Mouse (Mus musculus) frontal cortex, postnatal 25 days (tissue): Measurements from ENCODE around the gene Med27.

ENCODE experiments used
- DNase-seq, 2 experiments: peaks; one replicate each; pipeline ENCODE4 v3.0.0; 2022; ENCODE audit warnings: low spot score in 2 of 2

The Med27 gene

DNA sequence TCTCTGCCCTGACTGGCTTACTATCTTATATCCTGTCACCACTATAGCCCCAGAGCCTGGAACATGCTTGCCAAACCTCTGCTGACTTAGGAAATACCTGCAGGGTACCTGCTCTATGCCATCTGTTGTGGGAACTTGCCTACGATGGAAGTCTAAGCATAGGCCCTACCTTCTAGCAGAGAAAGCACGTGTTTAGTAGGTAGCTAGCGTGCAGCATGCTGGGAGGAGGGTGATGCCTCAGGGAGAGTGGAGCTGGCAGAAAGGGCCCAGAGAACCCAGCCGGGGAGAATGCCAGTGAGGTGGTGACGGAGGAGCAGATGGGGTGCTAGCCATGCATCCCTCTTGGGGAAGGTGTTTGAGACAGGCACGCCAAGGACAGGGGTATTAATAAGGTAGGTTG is 89.8 kb downstream of the Med27 start:
- DNase-seq: no peak

DNA sequence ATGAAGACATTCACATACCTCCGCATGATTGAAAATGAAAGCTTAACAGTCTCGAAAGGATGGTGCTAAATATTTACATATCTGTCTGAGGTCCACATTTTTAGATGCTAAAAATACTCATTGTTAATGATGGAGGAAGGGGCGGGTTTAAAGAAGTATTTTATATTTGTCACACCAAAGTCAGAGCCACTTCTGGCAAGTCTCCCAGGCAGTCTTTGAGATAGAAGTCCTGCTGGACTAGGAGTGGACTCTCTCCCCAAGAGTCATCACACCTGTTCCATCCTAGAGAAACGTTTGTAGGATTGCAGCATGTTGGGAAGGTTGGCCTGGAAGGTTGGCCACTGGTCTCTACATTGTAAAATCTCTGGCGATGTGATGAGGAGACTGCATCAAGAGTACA is 90.5 kb downstream of the Med27 start:
- no peak for DNase-seq

DNA sequence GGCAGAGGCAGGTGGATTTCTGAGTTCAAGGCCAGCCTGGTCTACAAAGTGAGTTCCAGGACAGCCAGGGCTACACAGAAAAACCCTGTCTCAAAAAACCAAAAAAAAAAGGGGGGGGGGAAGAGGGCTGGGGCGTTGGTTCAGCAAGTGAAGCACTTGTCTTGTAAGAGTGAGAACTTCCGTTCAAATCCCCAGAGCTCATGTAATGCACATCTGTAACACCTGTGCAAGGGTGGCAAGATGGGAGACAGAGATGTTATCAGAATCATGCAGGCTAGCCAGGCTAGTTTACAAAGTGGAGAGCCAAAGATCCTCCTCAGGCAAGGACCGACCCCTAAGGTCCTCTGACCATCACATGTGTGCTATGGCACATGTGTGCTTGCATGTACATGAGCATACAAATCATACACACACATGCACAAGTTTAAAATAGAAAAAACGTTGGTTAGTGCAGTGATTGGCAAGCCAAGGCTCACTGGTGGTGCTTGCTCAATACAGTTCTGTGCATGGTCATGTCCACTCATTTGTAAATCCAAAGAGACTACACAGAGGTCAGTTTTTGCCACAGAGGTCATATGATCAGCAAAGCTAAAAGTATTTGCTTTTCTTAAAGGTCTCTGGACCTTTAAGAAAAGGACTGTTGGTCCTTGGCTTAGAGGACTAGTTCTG is 91.4 kb downstream of the Med27 start:
- no peak for DNase-seq

DNA sequence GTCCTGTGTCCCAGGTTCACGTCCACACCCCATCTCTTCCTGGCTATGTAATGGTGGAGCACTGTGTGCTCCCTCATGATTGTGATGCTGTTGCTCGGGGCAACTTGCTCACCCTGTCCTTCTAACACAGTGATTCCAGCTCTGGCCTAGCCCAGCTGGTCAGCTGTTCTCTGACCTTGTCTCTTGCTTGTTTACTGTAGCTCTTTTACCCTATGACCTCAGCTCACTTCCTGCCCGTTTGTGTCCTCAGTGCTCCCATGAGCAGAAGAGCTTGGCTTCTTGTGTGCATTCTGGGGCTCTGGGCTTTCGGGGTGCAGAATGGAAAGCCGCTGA is 91.9 kb downstream of the Med27 start:
- no peak for DNase-seq

DNA sequence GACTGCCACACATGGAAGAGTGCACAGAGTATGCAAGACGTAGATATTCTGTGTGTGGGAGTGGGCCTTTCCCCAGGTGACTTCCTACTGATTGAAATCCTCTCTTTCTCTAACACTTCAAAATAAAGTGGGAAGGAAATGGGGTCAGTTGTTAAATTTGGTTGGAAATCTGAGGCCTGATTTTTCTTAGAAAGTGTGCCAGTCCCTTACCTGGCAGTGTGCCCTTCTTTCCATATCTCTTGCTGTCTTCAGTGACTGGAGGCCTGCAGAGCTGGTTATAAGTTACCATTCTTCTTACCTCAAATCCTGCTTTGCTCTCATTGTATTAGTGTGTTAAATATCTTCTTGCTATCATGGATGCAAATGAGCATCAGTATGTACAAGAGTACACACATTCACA is 92.4 kb downstream of the Med27 start:
- DNase-seq: no peak

DNA sequence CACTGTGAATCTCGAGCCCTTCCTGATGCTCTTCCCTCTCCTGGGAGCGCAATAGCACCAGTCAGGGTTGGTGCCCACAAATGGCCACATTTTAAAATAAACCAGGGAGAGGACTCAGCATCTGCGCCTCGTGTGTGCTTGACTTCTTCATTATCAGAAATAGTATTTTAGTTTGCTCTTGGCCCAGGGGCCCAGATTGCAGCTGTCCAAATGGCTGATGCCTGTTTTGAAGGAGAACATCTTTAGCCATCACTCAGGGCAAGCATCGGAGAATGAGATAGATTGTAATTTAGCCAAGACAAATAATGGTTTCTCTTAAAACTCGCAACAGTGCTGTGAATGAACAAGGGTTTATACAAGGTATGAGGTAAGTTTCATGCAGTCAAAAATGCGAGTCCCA is 92.8 kb downstream of the Med27 start:
- DNase-seq: no peak

DNA sequence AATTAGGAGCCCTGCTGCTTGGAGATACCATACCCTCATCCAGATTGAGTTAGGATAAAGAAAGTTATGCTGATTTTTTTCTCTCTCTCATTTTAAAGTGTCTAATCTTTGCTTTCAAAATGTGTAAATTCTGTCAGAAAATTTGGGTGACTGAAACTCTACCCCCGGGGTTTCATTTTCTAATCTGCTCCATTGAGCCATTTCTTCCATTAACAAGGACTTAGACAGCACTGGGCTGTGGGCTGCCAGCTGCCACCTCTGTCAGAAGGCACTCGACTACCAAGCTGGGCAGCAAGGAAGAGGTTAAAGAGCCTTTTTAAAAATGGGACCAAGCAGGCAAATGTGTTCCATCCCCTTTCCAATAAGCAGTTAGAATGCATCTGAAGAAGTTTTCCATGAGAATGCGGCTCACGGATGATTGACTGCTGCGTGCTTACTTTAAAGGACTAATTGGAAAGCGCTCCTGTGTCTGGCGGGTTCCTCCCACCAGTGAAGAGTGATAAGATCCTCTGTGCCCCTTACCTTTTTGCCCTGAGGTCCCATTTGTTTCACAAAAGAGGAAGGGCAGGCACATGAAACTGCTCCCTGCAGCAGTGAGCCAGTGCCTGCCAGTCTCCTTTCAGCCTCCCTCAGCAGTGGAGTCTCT is 93.4 kb downstream of the Med27 start:
- no peak for DNase-seq

DNA sequence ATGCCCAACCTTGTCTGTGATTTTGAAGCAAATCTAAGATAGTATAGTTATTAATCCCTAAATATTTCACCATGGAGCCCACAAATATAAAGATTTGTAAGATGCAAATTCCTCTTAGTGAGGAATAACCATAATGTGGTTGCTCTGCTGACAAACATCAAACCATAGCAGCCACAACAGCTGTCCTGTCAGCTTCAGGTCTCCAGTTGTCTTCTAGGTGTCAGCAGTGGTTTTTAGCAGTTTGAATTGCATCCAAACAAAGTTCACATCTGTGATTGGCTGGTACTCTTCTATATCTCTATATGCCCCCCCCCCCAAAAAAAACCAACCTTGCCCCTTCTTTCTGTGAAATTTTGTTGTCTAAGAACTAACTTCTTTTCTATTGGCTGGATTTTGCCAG is 95.7 kb downstream of the Med27 start:
- no peak for DNase-seq

DNA sequence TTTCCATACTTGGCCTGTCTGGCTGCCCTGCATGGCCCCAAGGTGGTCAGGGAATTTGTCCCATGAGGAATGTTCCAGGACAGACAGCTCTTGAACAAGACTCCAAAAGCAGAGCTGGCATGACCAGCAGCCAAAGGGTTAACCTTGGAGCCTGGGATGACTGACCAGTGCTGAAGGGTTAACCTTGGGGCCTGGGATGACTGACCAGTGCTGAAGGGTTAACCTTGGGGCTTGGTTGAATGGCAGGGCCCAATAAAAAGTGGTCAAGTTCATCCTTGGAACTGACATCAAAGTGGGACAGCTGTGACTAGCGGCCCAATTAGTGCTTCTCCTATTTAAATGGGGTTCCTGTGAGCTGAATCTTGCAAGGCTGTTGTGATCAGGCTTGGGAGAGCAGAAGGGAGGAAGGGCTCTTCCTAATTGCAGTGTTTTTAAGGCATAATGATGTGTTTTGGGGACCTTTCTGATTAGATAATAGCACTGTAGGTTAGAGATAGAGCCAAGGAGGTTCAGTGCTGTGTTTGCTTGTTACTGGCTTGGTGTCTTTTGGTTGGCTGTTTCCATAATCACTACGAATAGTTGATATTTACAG is 97.1 kb downstream of the Med27 start:
- no peak for DNase-seq

DNA sequence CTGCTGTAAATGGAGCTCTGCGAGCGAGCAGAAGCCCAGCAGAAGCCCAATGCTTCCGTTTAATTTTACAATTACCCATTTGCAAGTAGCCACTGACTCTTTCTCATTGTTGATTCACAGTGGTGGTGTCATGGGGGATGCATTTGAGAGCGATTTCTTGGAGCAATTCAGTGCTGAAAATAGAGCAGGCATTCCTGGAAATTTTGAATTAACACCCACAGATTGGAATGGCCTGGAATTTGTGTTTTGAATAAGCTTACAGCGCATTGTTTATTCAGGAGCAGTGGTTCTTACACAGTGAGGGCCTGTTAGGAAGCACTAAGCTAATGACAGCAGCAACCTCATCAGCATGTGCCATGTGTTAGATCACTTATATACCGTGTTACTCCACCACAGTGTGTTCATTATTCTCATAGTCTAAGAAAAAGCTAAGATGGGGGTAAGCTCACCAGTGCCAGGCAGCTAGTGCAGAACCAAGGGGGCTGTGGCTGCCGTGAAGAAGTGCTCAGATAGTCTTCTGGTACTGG is 101.9 kb downstream of the Med27 start:
- DNase-seq: no peak

DNA sequence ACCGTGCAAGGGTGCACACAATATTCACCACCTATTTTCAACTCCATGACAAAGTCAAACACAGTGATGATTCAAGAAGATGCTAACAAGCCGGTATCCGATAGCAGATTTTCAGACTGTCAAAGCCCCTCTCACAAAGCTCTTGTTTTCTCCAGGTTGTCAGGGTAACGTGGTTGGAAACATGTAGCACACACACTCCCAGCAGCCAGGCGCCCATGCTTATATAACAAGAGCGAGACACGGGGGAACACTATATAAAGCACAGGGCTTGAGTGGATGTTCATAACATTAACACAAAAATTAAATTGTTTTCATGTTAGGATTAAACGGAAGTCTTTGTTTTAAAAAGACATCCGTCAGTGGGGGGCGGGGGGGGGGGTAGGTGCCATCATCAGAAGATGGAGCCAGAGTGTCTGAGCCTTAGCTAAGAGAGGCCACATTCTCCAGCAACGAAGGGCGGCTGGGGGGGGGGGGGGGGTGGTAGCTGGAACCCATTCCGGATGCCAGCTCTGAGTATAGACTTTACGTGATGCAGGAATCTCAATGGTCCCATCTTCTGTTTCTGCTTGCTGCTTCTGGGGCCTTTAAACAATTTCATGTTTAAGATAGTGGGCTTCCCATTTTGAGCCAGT is 104.9 kb downstream of the Med27 start:
- DNase-seq: no peak

DNA sequence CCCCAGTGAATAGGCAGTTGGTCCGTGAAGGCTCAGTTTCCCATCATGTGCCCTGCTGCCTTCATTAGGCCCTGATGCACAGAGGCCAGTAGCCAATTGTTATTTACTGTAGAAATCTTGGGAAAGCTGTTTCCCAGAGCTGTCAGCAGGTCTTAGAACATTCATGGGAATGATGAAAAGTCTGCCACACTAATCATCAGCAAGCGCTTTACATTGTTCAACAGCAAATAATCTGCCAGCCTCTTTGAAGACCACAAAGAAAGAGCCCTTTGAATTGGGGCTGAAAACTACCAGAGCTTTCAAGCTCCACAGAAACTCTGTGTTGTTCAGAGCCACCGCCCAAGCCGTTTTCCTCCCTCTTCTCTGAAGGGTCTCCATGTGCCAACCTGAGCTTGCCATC is 106.8 kb downstream of the Med27 start:
- no peak for DNase-seq

DNA sequence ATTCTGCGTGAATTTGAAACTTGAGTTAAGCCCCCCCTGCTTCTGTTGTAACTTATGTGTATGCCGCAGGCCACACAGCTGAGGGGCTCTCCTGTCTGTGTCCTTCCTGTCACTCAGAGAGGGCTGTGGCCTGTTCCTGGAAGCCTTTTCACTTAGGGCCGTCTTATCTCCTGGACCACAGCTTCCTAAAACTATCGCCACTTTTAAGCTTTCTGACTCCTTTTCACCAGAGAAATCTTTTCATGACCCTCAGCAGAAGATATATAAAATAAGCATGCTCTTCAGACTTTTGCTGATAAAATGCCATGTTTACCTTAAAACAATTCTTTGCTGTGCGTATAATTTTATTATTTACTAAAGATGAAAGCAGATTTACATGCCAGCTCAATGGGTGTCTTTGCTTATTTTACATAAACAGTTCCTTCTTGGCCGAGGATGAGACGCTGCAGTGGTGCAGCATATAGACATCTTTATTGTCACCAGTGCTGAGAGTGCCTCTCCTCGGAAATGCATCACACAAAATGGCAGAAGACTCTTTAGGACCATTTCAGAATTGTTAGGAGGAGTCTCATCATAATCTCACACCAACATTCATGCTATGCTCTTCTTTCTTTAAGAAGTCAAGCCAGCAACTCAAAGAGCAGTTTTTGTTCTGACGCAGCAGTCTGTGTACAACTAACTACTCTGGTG is 110.2 kb downstream of the Med27 start:
- DNase-seq: no peak

DNA sequence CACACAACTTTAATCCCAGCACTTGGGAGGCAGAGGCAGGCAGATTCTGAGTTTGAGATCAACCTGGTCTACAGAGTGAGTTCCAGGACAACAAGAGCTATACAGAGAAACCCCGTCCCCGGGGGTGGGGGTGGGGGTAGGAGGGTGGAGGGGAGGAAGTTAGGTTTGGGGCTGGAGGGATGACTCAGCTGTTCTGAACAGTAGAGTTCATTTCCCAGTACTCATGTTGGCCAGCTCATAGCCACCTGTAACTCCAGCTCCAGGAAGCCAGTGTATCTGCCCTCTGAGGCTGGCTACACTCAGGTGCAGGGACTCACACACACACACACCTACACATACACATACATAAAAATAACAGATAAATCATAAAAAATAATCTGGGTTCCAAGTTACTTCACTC is 111.1 kb downstream of the Med27 start:
- no peak for DNase-seq

DNA sequence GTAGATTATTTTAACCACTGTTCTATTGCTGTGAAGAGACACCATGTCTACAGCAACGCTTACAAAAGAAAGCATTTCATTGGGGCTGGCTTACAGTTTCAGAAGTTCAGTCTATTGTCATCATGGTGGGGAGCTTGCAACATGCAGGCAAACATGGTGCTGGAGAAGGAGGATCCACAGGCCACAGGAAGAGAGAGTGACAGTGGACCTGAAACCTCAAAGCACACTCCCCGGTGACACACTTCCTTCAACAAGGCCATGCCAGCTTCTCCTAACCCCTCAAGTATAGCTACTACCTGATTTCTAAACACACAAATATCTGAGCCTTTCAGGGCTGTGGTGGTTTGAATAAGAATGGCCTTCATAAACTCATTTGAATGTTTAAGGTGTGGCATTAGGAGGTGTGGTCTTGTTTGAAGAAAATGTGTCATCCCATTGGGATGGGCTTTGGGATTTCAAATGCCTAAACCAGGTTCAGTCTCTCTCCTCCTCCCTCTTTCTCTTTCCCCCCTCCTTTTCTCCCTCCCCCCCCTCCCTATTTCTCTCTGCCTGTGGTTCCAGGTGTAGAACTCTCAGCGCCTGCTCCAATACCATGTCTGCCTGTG is 111.8 kb downstream of the Med27 start:
- no peak for DNase-seq

DNA sequence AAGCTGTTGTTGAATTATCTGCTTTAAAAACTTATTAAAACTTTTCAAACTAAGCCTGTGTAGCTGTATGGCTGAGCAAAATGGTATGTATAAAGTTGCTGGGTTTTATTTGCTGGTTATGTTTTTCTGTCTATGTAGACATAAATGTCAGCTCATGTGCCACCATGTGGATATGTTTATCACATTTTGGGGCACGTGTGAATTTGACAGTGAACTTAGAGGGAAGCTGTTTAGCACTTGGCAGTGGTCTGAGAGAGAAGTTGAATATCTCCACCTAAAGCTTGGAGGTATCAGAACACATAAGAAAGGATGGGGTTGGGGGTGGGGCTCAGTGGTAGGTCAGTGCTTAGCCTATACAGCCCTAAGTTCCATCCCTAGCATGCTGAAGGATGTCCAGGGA is 113.0 kb downstream of the Med27 start:
- DNase-seq: no peak

DNA sequence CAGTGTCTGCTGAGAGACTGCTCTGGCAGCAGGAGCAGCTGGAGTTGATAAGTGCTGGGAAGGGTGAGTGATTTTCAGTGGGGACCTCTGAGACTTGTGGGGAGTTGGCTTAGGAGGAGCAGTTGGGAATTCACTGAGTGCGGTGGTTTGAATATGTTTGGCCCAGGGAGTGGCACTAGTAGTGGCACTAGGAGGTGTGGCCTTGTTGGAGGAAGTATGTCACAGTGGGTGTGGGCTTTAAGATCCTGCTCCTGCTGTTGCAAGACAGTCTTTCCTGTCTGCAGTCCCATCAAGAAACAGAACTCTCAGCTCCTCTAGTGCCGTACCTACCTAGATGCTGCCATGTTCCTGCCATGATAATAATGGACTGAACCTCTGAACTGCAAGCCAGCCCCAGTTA is 115.2 kb downstream of the Med27 start:
- DNase-seq: no peak

DNA sequence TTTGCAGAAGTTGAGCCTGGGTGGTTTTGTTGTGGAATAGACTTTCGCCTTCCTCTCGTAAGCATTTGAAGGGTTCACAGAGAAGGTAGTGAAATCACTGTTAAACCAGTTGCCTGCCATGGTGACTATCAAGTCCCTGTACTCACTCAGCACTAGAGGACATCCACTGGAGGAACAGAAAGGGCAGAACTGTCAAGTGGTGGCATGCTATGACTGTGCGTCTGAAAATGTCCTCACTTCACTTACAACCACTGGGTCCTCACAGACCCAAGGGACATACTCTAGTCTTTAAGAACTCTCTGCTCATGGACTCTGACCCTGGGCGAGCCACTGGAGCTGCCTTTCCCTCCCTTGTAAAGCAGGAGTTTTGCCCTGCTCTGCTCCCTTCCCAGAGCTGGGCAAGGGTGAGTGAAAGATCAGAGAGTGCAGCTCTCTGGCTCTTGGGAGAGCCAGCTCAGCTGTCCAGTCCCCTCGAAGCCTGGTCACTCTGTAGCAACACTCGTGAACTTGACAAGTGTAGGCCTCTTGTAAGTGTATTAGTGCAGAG is 116.5 kb downstream of the Med27 start:
- DNase-seq: no peak

DNA sequence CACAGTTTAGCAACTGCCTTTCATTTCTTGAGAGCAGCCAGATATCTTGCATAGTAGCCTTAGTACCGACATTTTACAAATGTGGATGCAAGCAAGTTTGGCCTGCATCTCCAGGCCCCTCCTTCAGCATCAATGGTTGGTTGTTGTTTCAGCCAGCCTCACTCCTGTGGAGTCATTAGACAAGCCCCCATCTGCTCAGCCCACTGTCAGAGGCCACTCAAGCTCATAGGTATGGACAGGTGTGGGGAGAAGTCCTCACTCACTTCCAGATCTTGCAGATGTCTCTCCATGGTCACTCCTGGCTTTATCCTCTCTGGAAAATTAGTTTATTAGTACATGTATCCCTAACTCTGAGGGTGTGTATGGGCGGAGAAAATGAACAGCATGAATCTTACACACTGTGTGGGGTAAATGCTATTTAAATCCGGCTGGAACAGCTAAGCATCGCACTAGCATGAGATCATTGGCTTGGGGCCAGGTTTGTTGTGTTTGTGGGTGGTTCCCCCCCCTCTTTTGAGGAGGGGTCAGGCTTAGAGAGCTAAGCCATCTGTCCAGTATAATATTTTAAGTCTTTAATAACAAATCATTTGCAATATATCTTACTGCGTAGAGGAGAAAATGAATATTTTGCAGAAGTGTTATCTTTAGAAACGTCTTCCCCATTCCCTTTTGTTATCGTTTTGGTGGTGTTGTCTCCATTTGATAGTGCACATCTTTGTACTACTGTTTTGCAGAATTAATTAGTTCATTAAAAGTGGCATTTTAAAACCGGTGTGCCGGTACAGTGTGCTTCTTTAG is 118.4 kb downstream of the Med27 start:
- no peak for DNase-seq

DNA sequence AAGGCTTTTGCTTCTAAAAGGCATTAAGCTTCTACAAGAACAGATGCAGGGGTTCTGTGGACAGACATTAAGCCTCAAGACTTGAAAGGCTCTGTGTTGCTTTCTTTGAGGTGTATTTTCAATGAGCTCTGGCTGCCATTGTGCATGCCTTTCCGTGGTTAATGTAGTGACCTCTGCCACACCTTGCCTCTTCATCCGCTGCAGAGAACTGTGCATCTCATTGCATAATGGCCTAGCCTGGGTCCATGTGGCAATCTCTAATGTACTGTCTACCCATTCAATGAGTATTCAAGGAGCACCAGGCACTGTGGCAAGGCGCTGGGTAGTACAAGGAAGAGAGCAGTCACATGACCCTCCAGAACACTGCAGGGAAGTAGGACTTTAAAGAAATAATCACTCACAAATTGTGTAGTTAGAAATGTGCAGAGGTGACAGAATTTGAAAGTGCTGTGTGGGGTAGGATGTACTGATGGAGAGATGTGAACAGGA is 119.1 kb downstream of the Med27 start:
- no peak for DNase-seq

DNA sequence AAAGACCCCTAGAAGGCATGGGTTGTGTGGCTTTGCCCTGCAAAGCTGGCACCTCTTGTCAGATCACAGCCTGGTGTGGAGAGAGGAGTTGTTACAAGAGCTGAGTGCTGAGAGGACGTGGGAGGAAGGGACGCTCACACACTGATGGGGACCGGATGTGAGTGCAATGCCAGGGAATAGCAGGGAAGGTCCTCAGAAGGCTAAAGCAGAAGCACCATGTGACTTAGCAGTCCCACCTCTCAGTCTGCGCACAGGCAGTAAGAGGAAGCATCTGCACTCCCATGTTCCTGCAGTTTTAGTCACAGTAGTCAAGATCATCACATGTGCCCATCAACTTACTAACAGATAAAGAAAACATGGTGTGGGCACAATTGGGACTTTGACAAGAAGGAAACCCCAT is 119.8 kb downstream of the Med27 start:
- DNase-seq: no peak
